Mouse (Mus musculus) forebrain, postnatal 0 days (tissue): ENCODE results near the gene Prex1. TPM values are rescaled to one million over a fixed set of nuclear protein-coding genes. Genes with fewer than 3 reads are reported as not detected.

Experiments
- ATAC-seq: fragments of 200-750 bp; cut with Nextera tagmentation; 2 replicates; pipeline ENCODE4 v1.8.0; 2017; ENCODE audit warnings: mild to moderate bottlenecking, moderate library complexity
- DNase-seq: peaks from one replicate; pipeline ENCODE4 v3.0.0-alpha.2; 2015
- H3K27ac ChIP-seq: fragments of 300-500 bp; sonication (generic); 2 replicates; pipeline ENCODE4 v1.5.1; 2014; ENCODE audit warnings: low read depth, mild to moderate bottlenecking, antibody characterized with exemption, low read length, moderate library complexity, mixed read lengths
- H3K27me3 ChIP-seq: fragments of 300-500 bp; sonication (generic); 2 replicates; pipeline ENCODE4 v1.6.1; 2014; ENCODE audit warnings: mild to moderate bottlenecking, low read length, mixed read lengths; ENCODE audit not compliant: insufficient read depth
- H3K36me3 ChIP-seq: fragments of 300-500 bp; sonication (generic); 2 replicates; pipeline ENCODE4 v1.6.1; 2014; ENCODE audit warnings: mild to moderate bottlenecking, moderate library complexity; ENCODE audit not compliant: insufficient read depth
- H3K4me1 ChIP-seq: fragments of 300-500 bp; sonication (generic); 2 replicates; pipeline ENCODE4 v1.6.1; 2014; ENCODE audit warnings: antibody characterized with exemption; ENCODE audit not compliant: insufficient read depth
- H3K4me2 ChIP-seq: fragments of 300-500 bp; sonication (generic); 2 replicates; pipeline ENCODE4 v1.6.1; 2014; ENCODE audit warnings: low read depth, mild to moderate bottlenecking, moderate library complexity
- H3K4me3 ChIP-seq: fragments of 300-500 bp; sonication (generic); 2 replicates; pipeline ENCODE4 v1.5.1; 2014; ENCODE audit warnings: low read depth, low read length, mixed read lengths
- H3K9ac ChIP-seq: fragments of 300-500 bp; sonication (generic); 2 replicates; pipeline ENCODE4 v1.6.1; 2014; ENCODE audit warnings: mild to moderate bottlenecking
- H3K9me3 ChIP-seq: fragments of 300-500 bp; sonication (generic); 2 replicates; pipeline ENCODE4 v1.6.1; 2016; ENCODE audit warnings: low read length
- CTCF ChIP-seq: sonication (generic); IDR thresholded peaks from 2 replicates; pipeline ENCODE4 v1.5.1; 2016; ENCODE audit warnings: antibody characterized with exemption, control low read depth, low read depth
- WGBS: fragments of 180-500 bp; shearing (Covaris S2); extraction: QIAGEN DNeasy Blood & Tissue Kit; methylation state at CpG from one replicate; pipeline ENCODE4 v1.1.7; 2014; 5-methylcytosine and 5-hydroxymethylcytosine counted together
- polyA plus RNA-seq: library from polyadenylated mRNA; unstranded; fragments of >200 nt; fragmentation: Nextera tagmentation; extraction: Ambion mirVana; gene quantifications from 2 replicates; pipeline ENCODE4 v1.2.1, GENCODE M21; 2015
- total RNA-seq: library from RNA; depleted of rRNA; stranded (reverse); fragments of >200 nt; gene quantifications from 2 replicates; pipeline ENCODE4 v1.2.3, GENCODE M21; 2014

Gene Prex1
- total and polyA plus RNA-seq, 2 experiments from 2014 or later: 17.5 to 31.3 TPM

DNA sequence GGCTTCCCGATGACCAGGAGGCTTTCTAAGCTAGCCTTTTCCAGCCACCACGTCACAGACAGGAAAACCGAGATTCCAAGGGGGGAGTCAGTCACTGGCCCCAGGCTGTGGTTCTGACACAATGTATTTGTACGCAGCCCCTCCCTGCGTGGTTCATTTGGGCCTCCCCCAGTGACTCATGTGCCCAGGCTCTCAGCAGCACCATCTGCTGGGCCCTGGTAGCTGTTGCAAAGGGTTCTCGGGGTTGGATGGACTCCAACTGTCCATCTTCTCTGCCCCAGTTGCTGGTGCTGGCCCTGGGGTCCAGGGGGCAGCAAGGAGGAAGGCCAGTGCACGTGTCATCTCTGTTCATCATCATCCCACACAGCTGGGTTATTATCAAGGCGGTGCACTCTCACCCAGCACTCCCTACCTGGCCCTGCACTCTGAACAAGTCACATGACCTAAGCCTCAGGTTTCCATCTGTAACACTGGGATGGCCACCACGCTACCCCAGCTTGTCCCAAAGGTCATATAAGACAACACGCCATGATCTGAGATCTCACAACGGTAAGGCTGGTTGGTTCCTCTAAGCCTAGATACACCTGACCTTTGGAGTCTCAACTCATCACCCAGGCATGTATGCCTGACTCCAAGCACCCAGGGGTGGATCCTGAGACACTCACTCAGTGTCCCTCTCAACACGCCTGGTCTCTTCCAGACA, 115.0 kb downstream of the Prex1 start:
- no peaks in the 10 kb centered on the region for H3K9me3 ChIP-seq
- WGBS: 90% methylated on average over 12 of the region's 12 CpGs
- no peak for ATAC-seq

DNA sequence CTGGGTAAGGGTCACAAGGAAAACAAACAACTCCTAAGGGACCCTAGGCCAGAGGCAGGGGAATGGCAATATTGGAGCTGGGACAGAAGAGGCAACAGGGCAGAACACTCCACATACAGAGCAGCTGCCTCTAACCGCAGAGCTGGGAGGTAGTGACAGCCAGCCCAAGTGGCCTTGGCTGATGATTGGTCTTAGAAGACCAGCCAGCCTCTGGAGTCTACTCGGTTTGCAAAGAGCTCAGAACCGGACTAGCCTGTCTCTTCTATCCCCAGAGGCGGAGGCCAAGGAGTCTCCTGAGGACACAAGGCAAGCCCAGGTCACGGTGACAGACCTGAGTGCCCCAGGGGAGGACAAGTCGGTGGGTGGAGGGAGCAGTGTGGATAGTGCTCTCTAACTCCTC, 115.9 kb downstream of the Prex1 start:
- H3K4me2 ChIP-seq: no peak overlapping the region
- no peak overlapping the region for H3K27ac ChIP-seq
- ATAC-seq (no peak), DNase-seq (no peak)
- H3K4me1 ChIP-seq: no peaks in the 10 kb centered on the region
- 84% methylated on average over 6 of the region's 6 CpGs for WGBS
- H3K36me3 ChIP-seq: peaks cover 11% of the 10 kb centered on the region; the same call in 1 of the 2 replicates
- H3K27me3 ChIP-seq: no peaks in the 10 kb centered on the region
- H3K9ac ChIP-seq: no peak overlapping the region
- H3K9me3 ChIP-seq: no peaks in the 10 kb centered on the region
- no peak overlapping the region for H3K4me3 ChIP-seq
- TF ChIP-seq CTCF: no peak

More for the DNA sequence above, 115.0 kb downstream of the Prex1 start:
- TF ChIP-seq CTCF: no peak
- Histone ChIP-seq H3K4me2 (no peak overlapping the region), H3K27me3 (no peaks in the 10 kb centered on the region), H3K36me3 (peaks cover 9% of the 10 kb centered on the region; the same call in 1 of the 2 replicates), H3K4me1 (no peaks in the 10 kb centered on the region), H3K4me3 (no peak overlapping the region), H3K9ac (no peak overlapping the region), H3K27ac (no peak overlapping the region)
- no peak for DNase-seq

DNA sequence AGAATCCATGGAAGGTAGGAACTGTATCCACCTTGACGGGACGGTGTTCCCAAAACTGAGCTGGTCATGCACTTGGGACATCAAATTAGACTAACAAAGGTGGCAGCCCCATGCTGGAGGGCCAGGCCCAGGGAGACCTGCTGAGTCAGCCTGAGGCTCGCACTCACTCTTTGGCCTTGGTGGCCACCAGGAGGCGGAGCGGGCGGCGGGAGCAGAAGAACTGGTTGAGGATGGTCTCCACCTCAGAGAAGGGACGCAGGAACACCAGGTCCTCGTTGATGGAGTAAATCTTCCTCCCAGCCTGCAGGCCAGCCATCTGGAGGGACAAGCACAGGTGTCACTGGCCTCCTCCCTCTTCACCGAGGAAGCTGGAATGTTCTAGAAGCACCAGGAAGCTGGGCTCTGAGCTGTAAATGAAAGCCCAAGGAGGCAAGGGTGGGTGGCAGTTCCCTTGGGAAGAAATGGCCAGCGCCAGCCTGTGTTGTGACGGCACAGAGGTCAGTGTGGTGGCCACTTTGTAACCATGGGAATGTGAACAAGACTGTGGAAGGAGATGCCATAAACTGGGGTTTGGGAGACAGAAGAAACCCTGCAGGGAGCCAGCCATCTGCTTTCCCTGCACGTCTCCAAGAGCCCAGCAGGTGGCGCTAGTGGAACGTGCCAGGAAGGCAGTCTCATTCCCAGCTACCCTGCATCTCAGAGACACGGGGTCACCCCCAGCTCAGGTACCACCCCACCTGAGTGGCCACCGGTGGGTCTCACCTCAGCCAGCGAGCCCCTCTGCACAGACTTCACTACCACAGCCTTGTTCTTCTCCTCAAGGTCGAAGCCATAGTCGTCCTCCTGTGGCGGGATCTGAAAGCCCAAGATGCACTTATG, 121.4 kb downstream of the Prex1 start:
- ATAC-seq: peak; percentile 67
- 47% methylated on average over 21 of the region's 21 CpGs for WGBS
- peak; percentile 100 for TF ChIP-seq CTCF

DNA sequence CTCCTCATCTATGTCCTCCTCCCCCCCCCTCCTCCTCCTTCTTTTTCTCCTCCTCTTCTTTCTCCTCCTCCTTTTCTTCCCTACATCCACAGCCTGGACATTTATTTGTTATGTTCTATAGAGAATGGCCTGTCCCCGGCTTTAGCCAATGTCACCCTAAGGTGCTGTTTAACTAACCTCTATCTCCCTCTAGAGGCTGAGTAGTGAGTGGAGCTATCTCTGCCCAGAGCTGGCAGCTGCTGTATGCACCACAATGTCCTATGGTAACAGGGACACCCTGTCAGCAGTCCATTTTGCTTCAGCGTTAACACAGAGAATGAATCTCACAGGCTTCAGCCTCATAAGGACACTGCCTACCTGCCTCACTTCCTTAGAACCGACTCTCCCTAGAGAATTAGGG, 129.1 kb downstream of the Prex1 start:
- Histone ChIP-seq H3K4me3 (no peak overlapping the region), H3K4me1 (no peaks in the 10 kb centered on the region), H3K9me3 (no peaks in the 10 kb centered on the region), H3K27ac (no peak overlapping the region), H3K27me3 (no peaks in the 10 kb centered on the region), H3K36me3 (peaks cover 29% of the 10 kb centered on the region), H3K9ac (no peak overlapping the region), H3K4me2 (no peak overlapping the region)
- DNase-seq: no peak
- 87% methylated on average over 3 of the region's 3 CpGs for WGBS
- ATAC-seq: no peak
- TF ChIP-seq CTCF: no peak

More for the DNA sequence above, 121.4 kb downstream of the Prex1 start:
- Histone ChIP-seq H3K9me3 (no peaks in the 10 kb centered on the region), H3K9ac (no peak overlapping the region), H3K4me1 (no peaks in the 10 kb centered on the region), H3K4me2 (no peak overlapping the region), H3K4me3 (no peak overlapping the region), H3K27ac (no peak overlapping the region), H3K36me3 (peaks cover 10% of the 10 kb centered on the region), H3K27me3 (no peaks in the 10 kb centered on the region)
- DNase-seq: peak; percentile 89

DNA sequence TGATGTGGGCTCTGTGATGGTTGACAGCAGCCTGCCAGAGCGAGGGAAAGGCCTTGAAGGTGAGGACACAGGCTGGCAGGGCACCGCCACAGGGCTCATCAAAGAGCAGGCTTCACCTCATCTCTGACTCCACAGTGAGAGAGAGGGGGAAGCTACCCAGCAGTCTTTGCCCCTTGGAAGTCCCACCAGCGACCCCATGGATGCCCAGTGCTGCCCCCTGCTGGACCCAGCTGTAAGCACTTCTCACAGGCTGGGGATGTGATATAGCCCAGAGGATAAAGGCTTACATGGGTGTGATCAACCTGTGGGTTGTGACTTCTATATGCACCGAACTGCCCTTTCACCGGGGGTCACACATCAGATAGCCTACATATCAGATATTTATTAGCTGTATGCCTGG, 130.3 kb downstream of the Prex1 start:
- ATAC-seq (no peak), DNase-seq (no peak)
- 92% methylated on average over 5 of the region's 5 CpGs for WGBS
- peak; percentile 49 for TF ChIP-seq CTCF
- no peak overlapping the region for H3K9ac ChIP-seq
- no peaks in the 10 kb centered on the region for H3K27me3 ChIP-seq
- H3K9me3 ChIP-seq: no peaks in the 10 kb centered on the region
- H3K4me1 ChIP-seq: no peaks in the 10 kb centered on the region
- H3K36me3 ChIP-seq: peaks cover 29% of the 10 kb centered on the region
- no peak overlapping the region for H3K4me3 ChIP-seq
- no peak overlapping the region for H3K27ac ChIP-seq
- no peak overlapping the region for H3K4me2 ChIP-seq

DNA sequence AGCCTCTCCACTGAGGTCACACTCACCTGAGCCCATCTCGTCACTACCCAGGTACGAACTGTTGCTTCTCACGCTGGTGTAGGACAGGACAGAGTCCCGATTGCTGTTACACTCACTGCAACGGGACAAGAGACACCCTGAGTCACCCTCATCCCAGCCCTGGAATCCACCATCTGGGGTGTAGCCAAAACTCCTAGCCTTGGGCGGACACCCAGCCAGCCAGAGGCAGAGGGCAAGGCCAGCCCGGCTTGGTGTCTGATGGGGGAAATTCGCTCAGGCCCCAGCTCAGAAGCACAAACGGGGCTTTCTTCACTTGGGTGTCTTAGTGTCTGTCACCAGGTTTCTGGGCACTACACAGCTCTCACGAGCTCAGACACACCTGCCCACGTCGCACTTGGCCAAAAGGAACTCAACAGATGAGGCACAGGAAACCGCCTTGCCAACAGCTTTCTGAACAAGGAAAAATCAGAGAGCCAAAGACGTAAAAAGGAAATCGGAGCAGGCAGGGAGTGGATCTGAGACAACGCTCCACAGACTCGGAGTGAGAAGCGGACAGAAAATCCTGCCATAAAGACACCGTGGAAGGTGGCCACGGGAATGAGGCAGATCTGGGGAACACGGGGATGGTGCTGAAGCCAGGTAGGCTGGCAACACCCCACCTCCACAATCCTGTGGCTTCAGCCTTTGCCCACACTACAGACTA, 131.6 kb downstream of the Prex1 start:
- no peak overlapping the region for H3K4me3 ChIP-seq
- H3K9me3 ChIP-seq: no peaks in the 10 kb centered on the region
- no peak overlapping the region for H3K27ac ChIP-seq
- no peak for TF ChIP-seq CTCF
- H3K4me1 ChIP-seq: no peaks in the 10 kb centered on the region
- H3K27me3 ChIP-seq: no peaks in the 10 kb centered on the region
- no peak overlapping the region for H3K4me2 ChIP-seq
- no peak overlapping the region for H3K9ac ChIP-seq
- peaks cover 29% of the 10 kb centered on the region for H3K36me3 ChIP-seq
- DNase-seq (no peak), ATAC-seq (no peak)
- WGBS: 89% methylated on average over 21 of the region's 21 CpGs

DNA sequence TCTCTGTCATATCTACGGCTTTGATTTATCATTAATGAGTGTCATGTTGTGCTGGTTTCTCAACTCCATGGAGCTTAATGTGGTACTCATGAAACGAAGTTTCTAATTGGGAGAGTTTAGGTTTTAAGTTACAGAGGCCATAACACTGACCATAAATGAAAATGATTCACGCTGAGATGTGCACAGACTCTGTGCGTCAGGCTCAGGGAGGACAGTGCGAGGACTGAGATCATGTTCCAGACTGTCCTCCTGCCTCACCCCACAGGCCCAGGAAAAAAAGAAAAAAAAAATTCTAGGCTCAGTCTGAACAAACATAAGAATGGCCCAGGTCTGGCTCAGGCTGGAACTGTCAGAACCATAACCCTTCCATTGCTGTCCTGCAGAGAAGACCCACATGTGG, 133.8 kb downstream of the Prex1 start:
- Histone ChIP-seq H3K9ac (no peak overlapping the region), H3K36me3 (peaks cover 11% of the 10 kb centered on the region; the same call in 1 of the 2 replicates), H3K9me3 (no peaks in the 10 kb centered on the region), H3K4me1 (no peaks in the 10 kb centered on the region), H3K27ac (no peak overlapping the region), H3K4me2 (no peak overlapping the region), H3K4me3 (no peak overlapping the region), H3K27me3 (no peaks in the 10 kb centered on the region)
- 92% methylated on average over 5 of the region's 5 CpGs for WGBS
- no peak for DNase-seq
- TF ChIP-seq CTCF: no peak
- ATAC-seq: no peak
